Mouse (Mus musculus) liver, adult 2 months (tissue): ENCODE results near the gene Gpr27. TPM values are rescaled to one million over a fixed set of nuclear protein-coding genes. Genes with fewer than 3 reads are reported as not detected.

Experiments
- DNase-seq: peaks from one replicate; pipeline ENCODE4 v3.0.0-alpha.2; 2011; ENCODE audit warnings: low read depth, low spot score; ENCODE audit errors: extremely low read depth
- H3K27ac ChIP-seq: fragments of 200-500 bp; replicated peaks from 2 replicates; pipeline ENCODE4 v1.5.1; 2012; ENCODE audit warnings: low read depth, mild to moderate bottlenecking, control low read depth, inconsistent platforms, low read length; ENCODE audit not compliant: insufficient read depth
- H3K27me3 ChIP-seq: fragments of 200-500 bp; 2 replicates; pipeline ENCODE4 v1.6.1; 2012; ENCODE audit warnings: mild to moderate bottlenecking, moderate library complexity, low read length, inconsistent platforms; ENCODE audit not compliant: control insufficient read depth, insufficient read depth
- H3K36me3 ChIP-seq: fragments of 200-500 bp; 2 replicates; pipeline ENCODE4 v1.6.1; 2012; ENCODE audit warnings: low read length, inconsistent platforms; ENCODE audit not compliant: control insufficient read depth, insufficient read depth
- H3K4me1 ChIP-seq: fragments of 200-500 bp; 2 replicates; pipeline ENCODE4 v1.6.1; 2011; ENCODE audit warnings: low read length; ENCODE audit not compliant: control insufficient read depth, insufficient read depth
- H3K4me3 ChIP-seq: fragments of 200-500 bp; 2 replicates; pipeline ENCODE4 v1.5.1; 2011; ENCODE audit warnings: low read depth, mild to moderate bottlenecking, control low read depth, low read length, moderate library complexity; ENCODE audit not compliant: insufficient read depth
- H3K79me2 ChIP-seq: fragments of 200-500 bp; 2 replicates; pipeline ENCODE4 v1.6.1; 2012; ENCODE audit warnings: inconsistent platforms, mild to moderate bottlenecking, low read length, moderate library complexity; ENCODE audit not compliant: control insufficient read depth, insufficient read depth
- H3K9ac ChIP-seq: fragments of 200-500 bp; 2 replicates; pipeline ENCODE4 v1.6.1; 2012; ENCODE audit warnings: low read depth, mild to moderate bottlenecking, control low read depth, inconsistent platforms, low read length
- CTCF ChIP-seq: fragments of 200-500 bp; IDR thresholded peaks from 2 replicates; pipeline ENCODE4 v1.5.1; 2011; ENCODE audit warnings: low read depth, low read length, control low read depth
- POLR2A ChIP-seq: fragments of 200-500 bp; IDR thresholded peaks from 2 replicates; pipeline ENCODE4 v1.6.1; 2011; ENCODE audit warnings: low read length, control low read depth; ENCODE audit not compliant: insufficient read depth; ENCODE audit errors: extremely low read depth
- WGBS: fragments of 180-500 bp; shearing (Covaris S2); methylation state at CpG from one replicate; pipeline ENCODE4 v1.1.7; 2018; 5-methylcytosine and 5-hydroxymethylcytosine counted together
- polyA plus RNA-seq: library from polyadenylated mRNA; depleted of rRNA; stranded (reverse); fragments of >200 nt; gene quantifications from 2 replicates; pipeline ENCODE4 v1.2.3, GENCODE M21; 2012
- total RNA-seq: library from RNA; depleted of rRNA; stranded (reverse); fragments of >200 nt; gene quantifications from 2 replicates; pipeline ENCODE4 v1.2.3, GENCODE M21; 2014

Gpr27 gene
- total and polyA plus RNA-seq, 2 experiments, result 0.07 to 0.09 TPM

GRCm38 (mm10) chr6:99660443-99660842 is 32.0 kb upstream of the Gpr27 start:
- WGBS, result 75% methylated on average over 3 of the region's 3 CpGs
- Histone ChIP-seq H3K36me3 (no peaks in the 10 kb centered on the region), H3K27ac (no peak overlapping the region)

GRCm38 (mm10) chr6:99663232-99663631 is 29.2 kb upstream of the Gpr27 start:
- H3K9ac ChIP-seq, result no peak overlapping the region
- no peak for DNase-seq
- H3K27me3 ChIP-seq, result no peaks in the 10 kb centered on the region
- H3K4me1 ChIP-seq, result no peaks in the 10 kb centered on the region; the same call in 1 of the 2 replicates
- no peak overlapping the region for H3K27ac ChIP-seq
- no peaks in the 10 kb centered on the region for H3K36me3 ChIP-seq
- TF ChIP-seq POLR2A (no peak), CTCF (no peak)
- H3K79me2 ChIP-seq, result no peaks in the 10 kb centered on the region; the same call in 1 of the 2 replicates
- H3K4me3 ChIP-seq, result no peak overlapping the region
- 83% methylated on average over 8 of the region's 8 CpGs for WGBS

More at GRCm38 (mm10) chr6:99660443-99660842, 32.0 kb upstream of the Gpr27 start:
- Histone ChIP-seq H3K27me3 (no peaks in the 10 kb centered on the region), H3K4me3 (no peak overlapping the region), H3K79me2 (peaks cover 4% of the 10 kb centered on the region; the same call in 1 of the 2 replicates), H3K9ac (no peak overlapping the region), H3K4me1 (no peaks in the 10 kb centered on the region; the same call in none of the 2 replicates)
- no peak for DNase-seq
- TF ChIP-seq CTCF (no peak), POLR2A (no peak)

GRCm38 (mm10) chr6:99665457-99666317 is 26.8 kb upstream of the Gpr27 start:
- no peaks in the 10 kb centered on the region; the same call in 1 of the 2 replicates for H3K79me2 ChIP-seq
- DNase-seq, result peak; percentile 32
- H3K36me3 ChIP-seq, result no peaks in the 10 kb centered on the region
- TF ChIP-seq CTCF (no peak), POLR2A (no peak)
- H3K4me1 ChIP-seq, result no peaks in the 10 kb centered on the region; the same call in 1 of the 2 replicates
- peak overlapping the region; percentile 87 for H3K4me3 ChIP-seq
- H3K27ac ChIP-seq, result peak overlapping the region; percentile 46
- H3K9ac ChIP-seq, result peak overlapping the region; percentile 85
- no peaks in the 10 kb centered on the region for H3K27me3 ChIP-seq
- 28% methylated on average over 16 of the region's 16 CpGs for WGBS

GRCm38 (mm10) chr6:99666318-99667171 is 25.9 kb upstream of the Gpr27 start, which contains the start of the genes Eif4e3 and Gm20696:
Gene Eif4e3, minus strand, starts transcription at chr6:99666771.
Gene Gm20696, minus strand, starts transcription at chr6:99666797.
- Histone ChIP-seq H3K4me3 (peak within 1 kb of the TSS; percentile 87), H3K9ac (peak within 1 kb of the TSS; percentile 85), H3K27me3 (no peaks in the 10 kb centered on the region), H3K79me2 (no peaks in the 10 kb centered on the region; the same call in 1 of the 2 replicates), H3K4me1 (no peaks in the 10 kb centered on the region; the same call in 1 of the 2 replicates), H3K27ac (peak within 1 kb of the TSS; percentile 46), H3K36me3 (no peaks in the 10 kb centered on the region)
- DNase-seq, result peak; percentile 59
- TF ChIP-seq POLR2A, result no peak
- TF ChIP-seq CTCF, result no peak
- WGBS, result under 1% methylated on average over 75 of the region's 75 CpGs

GRCm38 (mm10) chr6:99667290-99667689 is 25.2 kb upstream of the Gpr27 start:
- H3K36me3 ChIP-seq, result no peaks in the 10 kb centered on the region
- whole genome bisulfite sequencing, result 62% methylated on average over 8 of the region's 8 CpGs
- no peaks in the 10 kb centered on the region; the same call in 1 of the 2 replicates for H3K4me1 ChIP-seq
- H3K27me3 ChIP-seq, result no peaks in the 10 kb centered on the region
- no peaks in the 10 kb centered on the region; the same call in 1 of the 2 replicates for H3K79me2 ChIP-seq
- no peak overlapping the region for H3K9ac ChIP-seq
- H3K4me3 ChIP-seq, result no peak overlapping the region; the same call in 1 of the 2 replicates
- TF ChIP-seq CTCF, result no peak
- no peak for TF ChIP-seq POLR2A
- DNase-seq, result peak; percentile 16
- no peak overlapping the region for H3K27ac ChIP-seq
